Comparison of ENCODE assay signal across 22 mouse cellular contexts in the genomic region with DNA sequence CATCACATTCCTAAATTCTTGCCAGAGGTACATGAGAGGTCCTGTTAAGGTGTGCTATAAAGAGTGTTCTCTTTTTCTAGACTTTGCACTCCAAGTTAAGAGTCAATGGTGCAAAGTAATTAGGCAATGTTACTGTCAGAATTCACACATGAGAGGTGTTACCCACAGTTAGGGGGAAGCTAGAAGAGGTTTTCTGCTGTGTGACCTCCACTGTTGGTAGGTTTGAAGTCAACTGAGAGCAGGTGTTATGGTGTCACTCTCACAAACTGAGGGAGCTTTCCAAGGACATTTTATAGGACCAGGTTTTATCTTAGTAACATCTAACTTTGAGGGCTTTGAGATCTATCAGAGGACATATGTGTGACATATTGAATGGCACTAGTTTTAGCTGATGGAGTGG. TPM values are rescaled to one million over a fixed set of nuclear protein-coding genes. Genes with fewer than 3 reads are reported as not detected.
DNase-seq lines count a peak whose midpoint lies in the region; ATAC-seq and TF ChIP-seq lines count a peak whose summit lies in the region.
"Had no signal": no experiment of that assay in that cellular context is flagged by ENCODE, and none has a peak within 500 bp of the region (broad histone marks: within the 10 kb centered on the region; RNA-seq: fewer than 3 reads in every experiment).

No protein-coding gene starts in this region.

- ATAC-seq in monocyte, adult 5-6 weeks (replicated peaks; ENCODE audit: insufficient number of reproducible peaks, low FRiP score, low TSS enrichment, poor library complexity, severe bottlenecking), result peak; percentile 34; the same call in 1 of the 2 replicates
- no peak for ATAC-seq in hindbrain, embryonic 13.5 days (ENCODE audit: low FRiP score)
- ATAC-seq: CD4-positive, CD25-positive, alpha-beta regulatory T cell, adult 4 months; inflammation-experienced regulatory T-cells, adult 6 months had no signal

- H3K4me1 ChIP-seq in spleen, adult 2 months (ENCODE audit: control insufficient read depth, insufficient read depth, insufficient read length), result peaks cover 11% of the 10 kb centered on the region
- no peaks in the 10 kb centered on the region for H3K4me1 ChIP-seq in hindbrain, embryonic 13.5 days (replicated peaks)
- H3K4me1 ChIP-seq: embryonic facial prominence, embryonic 10.5 days; forebrain, embryonic 12.5 days; hindbrain, embryonic 10.5 days had no signal

- no peaks in the 10 kb centered on the region for H3K27me3 ChIP-seq in spleen, adult 2 months (ENCODE audit: control insufficient read depth, insufficient read depth, low read length)
- H3K27me3 ChIP-seq in hindbrain, embryonic 13.5 days, result no peaks in the 10 kb centered on the region
- H3K27me3 ChIP-seq: forebrain, embryonic 12.5 days had no signal

- no peak overlapping the region for H3K4me2 ChIP-seq in hindbrain, embryonic 13.5 days
- H3K4me2 ChIP-seq: forebrain, embryonic 12.5 days; midbrain, embryonic 11.5 days had no signal

- no peak overlapping the region for H3K9ac ChIP-seq in hindbrain, embryonic 13.5 days
- H3K9ac ChIP-seq: forebrain, embryonic 12.5 days had no signal

- peak overlapping the region; percentile 66 for H3K27ac ChIP-seq in gastrocnemius, adult 2 months
- H3K27ac ChIP-seq in spleen, adult 2 months (ENCODE audit: insufficient read depth, low read length), result peak overlapping the region; percentile 91; the same call in 1 of the 2 replicates
- H3K27ac ChIP-seq in hindbrain, embryonic 13.5 days, result no peak overlapping the region
- H3K27ac ChIP-seq: embryonic facial prominence, embryonic 10.5 days; forebrain, embryonic 12.5 days; hindbrain, embryonic 10.5 days had no signal

- no peak overlapping the region for H3K4me3 ChIP-seq in gastrocnemius, adult 2 months
- H3K4me3 ChIP-seq in spleen, adult 2 months (ENCODE audit: extremely low read depth, insufficient read depth, insufficient read length), result no peak overlapping the region
- no peak overlapping the region for H3K4me3 ChIP-seq in hindbrain, embryonic 13.5 days
- H3K4me3 ChIP-seq: embryonic facial prominence, embryonic 10.5 days; forebrain, embryonic 12.5 days; hindbrain, embryonic 10.5 days had no signal

- no peak for TF ChIP-seq POLR2A in spleen, adult 2 months (IDR thresholded peaks at IDR 0.05; ENCODE audit: low read depth, low read length)

- H3K36me3 ChIP-seq in spleen, adult 2 months (ENCODE audit: control insufficient read depth, insufficient read depth, low read length), result no peaks in the 10 kb centered on the region
- no peaks in the 10 kb centered on the region for H3K36me3 ChIP-seq in hindbrain, embryonic 13.5 days
- H3K36me3 ChIP-seq: embryonic facial prominence, embryonic 10.5 days; forebrain, embryonic 12.5 days; G1E; hindbrain, embryonic 10.5 days had no signal

- H3K9me3 ChIP-seq in hindbrain, embryonic 13.5 days, result no peaks in the 10 kb centered on the region
- H3K9me3 ChIP-seq: embryonic facial prominence, embryonic 10.5 days; forebrain, embryonic 12.5 days; G1E had no signal

- intact Hi-C loops in gastrocnemius, adult 2 months (cut with DNase I), result no loop called here

- TF ChIP-seq CTCF in gastrocnemius, adult 2 months (IDR thresholded peaks at IDR 0.05), result no peak
- TF ChIP-seq CTCF in spleen, adult 2 months (IDR thresholded peaks at IDR 0.05; ENCODE audit: extremely low read depth, insufficient read depth, insufficient read length, insufficient replicate concordance), result no peak

- no peak for DNase-seq in gastrocnemius, adult 2 months
- no peak for DNase-seq in gastrocnemius, postnatal 25 days
- no peak for DNase-seq in spleen, adult 2 months (ENCODE audit: low read depth in 1 of 2, low spot score in 2 of 2)
- no peak for DNase-seq in spleen, postnatal 36 days (ENCODE audit: low spot score in 2 of 2)
- no peak for DNase-seq in MN1 (ENCODE audit: low spot score)
- no peak for DNase-seq in layer of hippocampus, adult 18-20 months (ENCODE audit: low spot score in 2 of 2)
- DNase-seq: adrenal gland, postnatal 25 days; cerebellum, adult 2 months; gastrocnemius, postnatal 10 days; kidney, postnatal 25 days; layer of hippocampus, adult 9-11 months; right cerebral cortex, postnatal 25 days; thymus, postnatal 36 days had no signal

RNA-seq across cellular contexts. Expression of a gene that starts 16.5 kb away (rescaled TPM):
- total RNA-seq in gastrocnemius, adult 2 months (2021), result 1 to 10 TPM; 7.6 to 9.1 TPM
- 1 to 10 TPM; 6.6 to 7.2 TPM for total RNA-seq in gastrocnemius, postnatal 25 days (2021)
- polyA plus RNA-seq in spleen, adult 2 months (2012; rRNA removed), result 41.7 and 63.0 TPM in 2 replicates
- total RNA-seq in monocyte, adult 5-6 weeks (2017), result 63.0 to 110 TPM (median 64.7 TPM) in 3 replicates
- 1 to 10 TPM; 4.3 to 4.8 TPM for total RNA-seq in layer of hippocampus, adult 18-20 months (2021)
- 2.4 TPM in 2 replicates for polyA plus RNA-seq in hindbrain, embryonic 13.5 days (2015; fragmentation: Nextera tagmentation; extraction: Ambion mirVana)

RNA-seq across cellular contexts. Expression of a gene that starts 36.8 kb away (rescaled TPM):
- total RNA-seq in gastrocnemius, adult 2 months (2021), result 10 to 100 TPM in 1 of 2 experiments, 1 to 10 TPM in 1; 9.6 to 11.0 TPM
- total RNA-seq in gastrocnemius, postnatal 25 days (2021), result 1 to 10 TPM; 7.4 to 8.8 TPM
- 3.3 and 4.2 TPM in 2 replicates for polyA plus RNA-seq in spleen, adult 2 months (2012; rRNA removed)
- total RNA-seq in monocyte, adult 5-6 weeks (2017), result 65.5 to 105 TPM (median 85.7 TPM) in 3 replicates
- 10 to 100 TPM; 35.2 to 41.0 TPM for total RNA-seq in layer of hippocampus, adult 18-20 months (2021)
- polyA plus RNA-seq in hindbrain, embryonic 13.5 days (2015; fragmentation: Nextera tagmentation; extraction: Ambion mirVana), result 14.8 and 15.3 TPM in 2 replicates
